Mouse (Mus musculus): ENCODE results near the gene Gm32742.

Gm32742 gene

GRCm38 (mm10) chr9:51165312-51166180 lies at the start of gene Gm32742:
Gene Gm32742 (minus strand): TSS chr9:51165517.
- no peak for DNase-seq (ENCODE audit: low spot score in 2 of 2)

- DNase-seq (ENCODE audit: low spot score in 2 of 2) = no peak
Measured at GRCm38 (mm10) chr9:51213729-51214237, 48.5 kb upstream of the Gm32742 start.

- no peak for DNase-seq (ENCODE audit: low spot score in 2 of 2)
Measured at GRCm38 (mm10) chr9:51213023-51213728, 47.9 kb upstream of the Gm32742 start, which contains the start of gene Pou2af1. Gene Pou2af1 (plus strand): TSS chr9:51213708.

- DNase-seq (ENCODE audit: low spot score in 2 of 2) = no peak
Measured at GRCm38 (mm10) chr9:51211191-51211590, 45.9 kb upstream of the Gm32742 start.

GRCm38 (mm10) chr9:51208974-51209332 lies 43.6 kb upstream of the Gm32742 start:
- DNase-seq (ENCODE audit: low spot score in 2 of 2) = no peak

- DNase-seq (ENCODE audit: low spot score in 2 of 2) = no peak
Measured at GRCm38 (mm10) chr9:51194790-51195189, 29.5 kb upstream of the Gm32742 start.

GRCm38 (mm10) chr9:51190655-51191054 lies 25.3 kb upstream of the Gm32742 start:
- no peak for DNase-seq (ENCODE audit: low spot score in 2 of 2)

GRCm38 (mm10) chr9:51185871-51186270 lies 20.6 kb upstream of the Gm32742 start:
- no peak for DNase-seq (ENCODE audit: low spot score in 2 of 2)

- no peak for DNase-seq (ENCODE audit: low spot score in 2 of 2)
Measured at GRCm38 (mm10) chr9:51185386-51185785, 20.1 kb upstream of the Gm32742 start.

- DNase-seq (ENCODE audit: low spot score in 2 of 2) = no peak
Measured at GRCm38 (mm10) chr9:51182716-51183710, 17.7 kb upstream of the Gm32742 start.

- DNase-seq (ENCODE audit: low spot score in 2 of 2) = no peak
Measured at GRCm38 (mm10) chr9:51180621-51181020, 15.3 kb upstream of the Gm32742 start.

- DNase-seq (ENCODE audit: low spot score in 2 of 2) = no peak
Measured at GRCm38 (mm10) chr9:51178297-51178696, 13.0 kb upstream of the Gm32742 start.

- DNase-seq (ENCODE audit: low spot score in 2 of 2) = peak in 1 of 2 experiments; percentile 46
Measured at GRCm38 (mm10) chr9:51175722-51176121, 10.4 kb upstream of the Gm32742 start.

- DNase-seq (ENCODE audit: low spot score in 2 of 2) = no peak
Measured at GRCm38 (mm10) chr9:51174890-51175464, 9.7 kb upstream of the Gm32742 start.

GRCm38 (mm10) chr9:51170298-51170697 lies 5.0 kb upstream of the Gm32742 start:
- peak in 1 of 2 experiments; percentile 23 for DNase-seq (ENCODE audit: low spot score in 2 of 2)

GRCm38 (mm10) chr9:51169133-51169532 lies 3.8 kb upstream of the Gm32742 start:
- peak in 1 of 2 experiments; percentile 11 for DNase-seq (ENCODE audit: low spot score in 2 of 2)

GRCm38 (mm10) chr9:51168698-51169097 lies 3.4 kb upstream of the Gm32742 start:
- no peak for DNase-seq (ENCODE audit: low spot score in 2 of 2)

- DNase-seq (ENCODE audit: low spot score in 2 of 2) = peak; percentile 43 to 74
Measured at GRCm38 (mm10) chr9:51167954-51168353, 2.6 kb upstream of the Gm32742 start.

GRCm38 (mm10) chr9:51163989-51164388 lies 1.3 kb downstream of the Gm32742 start:
- no peak for DNase-seq (ENCODE audit: low spot score in 2 of 2)

- peak; percentile 43 to 54 for DNase-seq (ENCODE audit: low spot score in 2 of 2)
Measured at GRCm38 (mm10) chr9:51161771-51162388, 3.4 kb downstream of the Gm32742 start.
